Mouse (Mus musculus) G1E-ER4 (cell line): Measurements from ENCODE around the gene Emc4. TPM values are rescaled to one million over a fixed set of nuclear protein-coding genes. Genes with fewer than 3 reads are reported as not detected.

Experiments used
- GATA1 ChIP-seq: IDR thresholded peaks from one replicate; pipeline ENCODE4 v1.8.0; 2012; ENCODE audit warnings: low read length, inconsistent platforms
- polyA plus RNA-seq: library from polyadenylated mRNA; stranded (reverse); fragments of >175 nt; gene quantifications from 2 replicates; pipeline ENCODE4 v1.2.3, GENCODE M21; 2012

Emc4 gene
- polyA plus RNA-seq: 46.5 and 59.3 TPM in 2 replicates

GRCm38 (mm10) chr2:112367726-112368673, at the start of gene Emc4:
Gene Emc4 (minus strand): TSS chr2:112368027.
- no peak for TF ChIP-seq GATA1

- no peak for TF ChIP-seq GATA1
These were observed 39.2 kb upstream of the Emc4 start for GRCm38 (mm10) chr2:112407030-112407429.

- no peak for TF ChIP-seq GATA1
These were observed 28.8 kb upstream of the Emc4 start for GRCm38 (mm10) chr2:112396649-112397048.

- no peak for TF ChIP-seq GATA1
These were observed 26.1 kb upstream of the Emc4 start for GRCm38 (mm10) chr2:112393958-112394357.

- TF ChIP-seq GATA1: no peak
These were observed 24.9 kb upstream of the Emc4 start for GRCm38 (mm10) chr2:112392689-112393088.

GRCm38 (mm10) chr2:112391346-112392000, 23.6 kb upstream of the Emc4 start:
- TF ChIP-seq GATA1: no peak

GRCm38 (mm10) chr2:112390843-112391242, 23.0 kb upstream of the Emc4 start:
- no peak for TF ChIP-seq GATA1

GRCm38 (mm10) chr2:112381219-112381618, 13.4 kb upstream of the Emc4 start:
- no peak for TF ChIP-seq GATA1

- TF ChIP-seq GATA1: no peak
These were observed 12.3 kb upstream of the Emc4 start for GRCm38 (mm10) chr2:112380131-112380530.

GRCm38 (mm10) chr2:112378973-112379898, 11.4 kb upstream of the Emc4 start, which contains the start of gene Katnbl1:
Gene Katnbl1 (plus strand): TSS chr2:112379211.
- no peak for TF ChIP-seq GATA1

- no peak for TF ChIP-seq GATA1
These were observed 6.8 kb upstream of the Emc4 start for GRCm38 (mm10) chr2:112374610-112375009.

GRCm38 (mm10) chr2:112373141-112373540, 5.3 kb upstream of the Emc4 start:
- no peak for TF ChIP-seq GATA1

GRCm38 (mm10) chr2:112369941-112370340, 2.1 kb upstream of the Emc4 start:
- TF ChIP-seq GATA1: no peak

GRCm38 (mm10) chr2:112367222-112367621, 605 bp downstream of the Emc4 start:
- no peak for TF ChIP-seq GATA1

- TF ChIP-seq GATA1: no peak
These were observed 7.1 kb downstream of the Emc4 start for GRCm38 (mm10) chr2:112360781-112361169.

- TF ChIP-seq GATA1: no peak
These were observed 7.6 kb downstream of the Emc4 start for GRCm38 (mm10) chr2:112360012-112360780.
